Mouse (Mus musculus) liver, adult 2 months (tissue): ENCODE results near the gene Lrrc41.

ENCODE experiments used
- CTCF ChIP-seq: fragments of 200-500 bp; IDR thresholded peaks from 2 replicates; pipeline ENCODE4 v1.5.1; 2011; ENCODE audit warnings: low read depth, low read length, control low read depth
- POLR2A ChIP-seq: fragments of 200-500 bp; IDR thresholded peaks from 2 replicates; pipeline ENCODE4 v1.6.1; 2011; ENCODE audit warnings: low read length, control low read depth; ENCODE audit not compliant: insufficient read depth; ENCODE audit errors: extremely low read depth

DNA sequence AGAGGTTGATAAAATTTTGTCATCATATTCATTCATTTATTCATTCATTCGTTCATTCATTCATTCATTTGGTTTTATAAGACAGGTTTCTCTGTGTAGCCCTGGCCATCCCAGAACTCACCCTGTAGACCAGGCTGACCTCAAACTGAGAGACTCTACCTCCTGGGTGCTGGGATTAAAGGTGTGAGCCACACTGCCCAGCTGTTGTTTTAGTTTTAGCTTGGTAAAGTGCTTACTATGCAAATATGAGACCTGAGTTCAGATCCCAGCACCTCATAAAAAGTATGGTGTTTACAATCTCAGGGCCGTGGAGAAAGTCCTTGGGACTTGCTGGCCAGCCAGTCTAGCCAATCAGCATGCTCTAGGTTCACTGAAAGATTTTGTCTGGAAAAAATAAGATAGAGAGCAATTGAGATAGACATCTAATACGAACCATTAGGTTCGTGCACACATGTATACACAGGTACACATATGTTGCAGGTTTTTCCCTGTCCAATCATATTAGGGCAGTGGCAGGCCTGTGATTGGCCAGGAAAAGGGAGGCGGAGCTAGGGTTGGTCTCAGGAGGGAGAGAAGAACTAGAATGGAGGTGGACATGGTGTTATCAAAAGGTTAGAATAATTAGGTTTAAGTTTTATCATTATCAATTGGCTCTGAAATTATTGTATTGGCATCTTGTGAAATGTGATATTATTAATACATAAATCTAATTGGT, 15.9 kb upstream of the Lrrc41 start:
- TF ChIP-seq POLR2A: no peak
- no peak for TF ChIP-seq CTCF
